24 mouse cellular contexts compared by ENCODE assay signal in the genomic region with DNA sequence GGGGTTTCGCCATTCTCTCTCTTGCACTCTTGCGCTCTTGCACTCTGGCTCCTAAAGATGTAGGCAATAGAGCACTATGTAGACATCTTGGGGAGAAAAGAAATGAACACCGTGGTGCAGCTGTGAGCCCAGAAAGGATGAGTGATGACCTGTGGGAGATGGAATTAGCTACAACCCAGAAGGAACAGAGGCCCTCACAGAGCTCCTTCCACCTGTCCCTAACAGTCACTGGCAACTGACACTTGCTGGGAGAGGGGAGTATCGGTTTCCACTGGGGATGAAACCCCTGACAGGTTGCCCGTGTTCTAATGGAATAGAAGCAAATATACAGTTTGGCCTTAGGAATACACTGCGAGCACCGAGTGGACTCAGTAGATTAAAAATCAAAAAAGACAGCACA. TPM values are rescaled to one million over a fixed set of nuclear protein-coding genes. Genes with fewer than 3 reads are reported as not detected.
A peak's percentile ranks its signal among the peaks of the same experiment; 100 is the strongest.
DNase-seq lines count a peak whose midpoint lies in the region; ATAC-seq and TF ChIP-seq lines count a peak whose summit lies in the region.
"Had no signal": no experiment of that assay in that cellular context is flagged by ENCODE, and none has a peak within 500 bp of the region (broad histone marks: within the 10 kb centered on the region; RNA-seq: fewer than 3 reads in every experiment).

No protein-coding gene starts in this region.

- no peaks in the 10 kb centered on the region for H3K4me1 ChIP-seq in limb, embryonic 14.5 days (ENCODE audit: control insufficient read depth, insufficient read depth, low read length)
- H3K4me1 ChIP-seq in limb, embryonic 10.5 days, result no peaks in the 10 kb centered on the region
- no peaks in the 10 kb centered on the region for H3K4me1 ChIP-seq in hindbrain, embryonic 16.5 days (ENCODE audit: control insufficient read depth, insufficient read depth, low read depth, low read length)
- H3K4me1 ChIP-seq: embryonic facial prominence, embryonic 13.5 days had no signal

- peak; percentile 2 for DNase-seq in embryo, embryonic 11.5 days (ENCODE audit: low read depth, low spot score)
- no peak for DNase-seq in embryo, embryonic 10.5 days (ENCODE audit: low spot score)
- peak; percentile 20 for DNase-seq in limb, embryonic 14.5 days (ENCODE audit: low spot score)
- no peak for DNase-seq in limb, embryonic 10.5 days (ENCODE audit: low spot score)
- DNase-seq: adrenal gland, adult 8-10 months; adrenal gland, postnatal 14 days; adrenal gland, postnatal 36 days; B cell, adult 2 months; cerebellum, adult 11-12 months; cerebellum, adult 2 months; cerebellum, adult 9-10 months; cerebellum, postnatal 10 days; cerebellum, postnatal 25 days; embryo, embryonic 11 days; forebrain, postnatal 0 days had no signal

- no peaks in the 10 kb centered on the region for H3K9me3 ChIP-seq in limb, embryonic 14.5 days (ENCODE audit: control insufficient read depth, low read length)
- no peaks in the 10 kb centered on the region for H3K9me3 ChIP-seq in limb, embryonic 10.5 days (replicated peaks)
- no peaks in the 10 kb centered on the region for H3K9me3 ChIP-seq in hindbrain, embryonic 16.5 days (ENCODE audit: control insufficient read depth, low read length)
- H3K9me3 ChIP-seq: embryonic facial prominence, embryonic 13.5 days; forebrain, embryonic 13.5 days; forebrain, embryonic 15.5 days; G1E had no signal

- peak; percentile 70 for ATAC-seq in limb, embryonic 14.5 days (ENCODE audit: low FRiP score, low read depth)
- ATAC-seq in hindbrain, embryonic 16.5 days, result no peak
- ATAC-seq: activated CD4-positive, CD25-positive, alpha-beta regulatory T cell, adult 4 months; CD4-positive, CD25-positive, alpha-beta regulatory T cell, adult 4 months; forebrain, embryonic 13.5 days; forebrain, embryonic 15.5 days; forebrain, postnatal 0 days; Patski had no signal

- H3K27me3 ChIP-seq in limb, embryonic 14.5 days (ENCODE audit: control insufficient read depth, insufficient read depth, low read length), result no peaks in the 10 kb centered on the region
- H3K27me3 ChIP-seq in limb, embryonic 10.5 days (ENCODE audit: low read depth, poor library complexity, severe bottlenecking), result no peaks in the 10 kb centered on the region
- no peaks in the 10 kb centered on the region for H3K27me3 ChIP-seq in hindbrain, embryonic 16.5 days (replicated peaks; ENCODE audit: control insufficient read depth, insufficient read depth, low read length)
- H3K27me3 ChIP-seq: CH12.LX; embryonic facial prominence, embryonic 13.5 days; forebrain, embryonic 13.5 days; forebrain, embryonic 15.5 days; Patski had no signal

- no peak overlapping the region for H3K9ac ChIP-seq in limb, embryonic 14.5 days (ENCODE audit: low read depth, low read length, severe bottlenecking)
- no peak overlapping the region for H3K9ac ChIP-seq in hindbrain, embryonic 16.5 days (ENCODE audit: low read depth, low read length)
- H3K9ac ChIP-seq: embryonic facial prominence, embryonic 13.5 days; forebrain, embryonic 13.5 days; forebrain, embryonic 15.5 days; forebrain, postnatal 0 days had no signal

- peaks cover 9% of the 10 kb centered on the region for H3K36me3 ChIP-seq in limb, embryonic 14.5 days (ENCODE audit: control insufficient read depth, insufficient read depth, low read length)
- peaks cover 31% of the 10 kb centered on the region for H3K36me3 ChIP-seq in limb, embryonic 10.5 days
- no peaks in the 10 kb centered on the region for H3K36me3 ChIP-seq in hindbrain, embryonic 16.5 days (ENCODE audit: control insufficient read depth, insufficient read depth, low read length)
- H3K36me3 ChIP-seq: G1E had no signal

- H3K27ac ChIP-seq in limb, embryonic 14.5 days (replicated peaks; ENCODE audit: low read depth, low read length), result no peak overlapping the region
- H3K27ac ChIP-seq in limb, embryonic 10.5 days, result no peak overlapping the region
- no peak overlapping the region for H3K27ac ChIP-seq in hindbrain, embryonic 16.5 days (ENCODE audit: low read depth, low read length)
- H3K27ac ChIP-seq: embryonic facial prominence, embryonic 13.5 days; forebrain, embryonic 13.5 days; forebrain, embryonic 15.5 days had no signal

- no peak for TF ChIP-seq POLR2A in limb, embryonic 14.5 days (IDR thresholded peaks at IDR 0.05; ENCODE audit: borderline replicate concordance, extremely low read depth, insufficient read depth, insufficient read length)

- H3K4me2 ChIP-seq in limb, embryonic 14.5 days (replicated peaks; ENCODE audit: low read depth, low read length, severe bottlenecking), result no peak overlapping the region
- H3K4me2 ChIP-seq in hindbrain, embryonic 16.5 days (ENCODE audit: low read length), result no peak overlapping the region
- H3K4me2 ChIP-seq: embryonic facial prominence, embryonic 13.5 days; forebrain, embryonic 13.5 days; forebrain, embryonic 15.5 days had no signal

- WGBS in limb, embryonic 14.5 days, result 87% methylated on average over 7 of the region's 7 CpGs
- WGBS in limb, embryonic 10.5 days, result 95% methylated on average over 7 of the region's 7 CpGs
- WGBS in hindbrain, embryonic 16.5 days, result 92% methylated on average over 6 of the region's 7 CpGs

- no peak overlapping the region for H3K4me3 ChIP-seq in limb, embryonic 14.5 days (replicated peaks; ENCODE audit: low read length)
- H3K4me3 ChIP-seq in limb, embryonic 10.5 days, result no peak overlapping the region
- no peak overlapping the region for H3K4me3 ChIP-seq in hindbrain, embryonic 16.5 days (ENCODE audit: low read length)
- H3K4me3 ChIP-seq: embryonic facial prominence, embryonic 13.5 days; forebrain, embryonic 13.5 days; forebrain, embryonic 15.5 days had no signal

RNA-seq across cellular contexts. Expression of a gene that starts 31.3 kb away (rescaled TPM):
- polyA plus RNA-seq in limb, embryonic 14.5 days (2012; rRNA removed), result 50.8 and 55.1 TPM in 2 replicates
- 30.3 and 37.5 TPM in 2 replicates for polyA plus RNA-seq in limb, embryonic 14.5 days (2014; fragmentation: Nextera tagmentation; extraction: Ambion mirVana)
- 32.1 and 39.2 TPM in 2 replicates for polyA plus RNA-seq in limb, embryonic 10.5 days (2016; fragmentation: Nextera tagmentation; extraction: Ambion mirVana)
- polyA plus RNA-seq in hindbrain, embryonic 16.5 days (2015; fragmentation: Nextera tagmentation; extraction: Ambion mirVana), result 23.3 and 23.9 TPM in 2 replicates
- polyA plus RNA-seq: G1E had no signal

Comparison
In these comparisons a context has a peak if more than half of its experiments do, and no peak if none do; other contexts are left out.
1. DNase-seq: peak in embryo, embryonic 11.5 days (single experiment) and limb, embryonic 14.5 days (single experiment); none in embryo, embryonic 10.5 days (single experiment) and limb, embryonic 10.5 days (single experiment).